Mouse (Mus musculus) frontal cortex, postnatal 36 days (tissue): ENCODE results near the gene Sfxn5.

ENCODE experiments used
- DNase-seq, 2 experiments: peaks; one replicate each; pipeline ENCODE4 v3.0.0; 2022; ENCODE audit warnings: low spot score in 2 of 2

Sfxn5 gene

DNA sequence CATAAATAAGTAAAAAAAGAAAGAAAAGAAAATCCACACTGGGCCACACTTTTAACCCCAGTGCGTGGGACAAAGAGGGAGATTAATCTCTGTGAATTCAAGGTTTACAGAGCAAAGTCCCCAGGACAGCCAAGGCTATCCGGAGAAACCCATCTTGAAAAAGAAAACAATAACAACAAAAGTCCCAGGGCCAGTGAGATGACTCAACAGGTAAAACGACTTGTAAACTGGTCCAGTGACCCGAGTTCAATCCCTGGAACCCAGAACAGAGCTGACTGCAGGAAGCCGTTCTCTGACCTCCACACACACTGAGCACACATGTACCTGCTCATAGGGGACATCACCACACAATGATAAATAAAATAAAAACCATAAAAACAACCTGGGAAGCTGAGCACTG, 31.2 kb upstream of the Sfxn5 start:
- DNase-seq: no peak

DNA sequence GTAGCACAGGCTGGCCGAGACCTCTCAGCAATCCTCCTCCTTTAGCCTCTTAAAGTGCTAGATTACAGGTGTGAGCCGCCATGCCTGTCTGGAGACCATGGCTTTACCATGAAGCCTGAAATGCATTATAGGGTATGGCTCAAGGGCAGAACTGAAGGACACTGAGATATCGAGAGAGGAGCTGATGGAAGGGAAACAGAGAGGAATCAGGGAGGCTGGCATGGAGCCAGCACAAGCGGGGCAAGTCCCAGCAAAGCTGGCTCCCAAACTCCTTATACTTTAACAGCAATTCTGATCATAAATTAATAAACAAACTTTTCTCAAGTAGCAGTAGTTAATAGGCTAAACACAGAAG, 30.7 kb upstream of the Sfxn5 start:
- no peak for DNase-seq

DNA sequence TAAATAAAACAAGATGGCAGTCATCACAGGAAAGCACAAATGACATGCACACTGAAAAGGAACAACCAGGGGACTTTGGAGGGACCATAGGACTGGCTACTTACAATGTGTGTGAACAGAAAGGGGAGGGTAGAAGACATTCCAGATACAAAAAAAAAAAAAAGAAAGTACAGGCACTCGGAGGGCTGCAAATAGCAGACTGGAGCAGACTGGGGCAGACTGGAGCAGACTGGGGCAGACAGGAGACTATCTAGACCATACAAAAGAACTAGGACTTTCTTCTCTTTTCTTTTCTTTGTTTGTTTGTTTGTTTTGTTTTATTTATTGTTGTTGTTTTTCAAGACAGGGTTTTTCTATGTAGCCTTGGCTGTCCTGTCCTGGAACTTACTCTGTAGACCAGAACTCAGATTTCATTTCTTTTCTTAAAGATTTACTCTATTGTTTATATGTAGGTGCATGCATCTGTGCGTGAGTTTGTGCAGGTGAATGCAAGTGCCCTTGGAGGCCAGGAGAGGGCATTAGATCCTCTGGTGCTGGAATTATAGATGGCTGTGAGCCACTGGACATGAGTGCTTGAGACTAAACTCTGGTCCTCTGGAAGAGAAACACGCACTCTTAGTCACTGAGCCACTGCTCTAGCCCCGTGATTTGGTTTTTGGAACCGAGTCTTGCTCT, 30.1 kb upstream of the Sfxn5 start:
- DNase-seq: no peak

GRCm38 (mm10) chr6:85362610-85363009, 29.4 kb upstream of the Sfxn5 start:
- peak in 1 of 2 experiments; percentile 48 for DNase-seq

DNA sequence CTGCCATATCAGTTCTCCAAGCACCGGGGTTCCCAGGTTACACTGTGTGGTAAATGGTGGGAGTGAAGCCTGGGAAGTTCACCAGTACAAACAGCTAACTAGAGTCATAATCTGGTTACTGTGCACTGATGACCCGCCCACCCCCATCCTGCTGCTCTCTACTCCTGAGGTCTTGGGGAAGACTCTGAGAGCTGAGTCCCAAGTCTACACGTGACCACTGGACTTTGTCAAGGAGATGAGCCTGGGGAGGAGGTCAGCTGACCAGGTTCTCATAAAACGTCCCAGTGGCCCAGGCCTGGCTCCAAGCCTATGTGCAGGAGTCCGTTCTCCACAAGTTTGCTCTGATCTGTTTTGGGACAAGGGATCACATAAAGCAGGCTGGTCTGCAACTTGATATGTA, 27.1 kb upstream of the Sfxn5 start:
- DNase-seq: no peak

DNA sequence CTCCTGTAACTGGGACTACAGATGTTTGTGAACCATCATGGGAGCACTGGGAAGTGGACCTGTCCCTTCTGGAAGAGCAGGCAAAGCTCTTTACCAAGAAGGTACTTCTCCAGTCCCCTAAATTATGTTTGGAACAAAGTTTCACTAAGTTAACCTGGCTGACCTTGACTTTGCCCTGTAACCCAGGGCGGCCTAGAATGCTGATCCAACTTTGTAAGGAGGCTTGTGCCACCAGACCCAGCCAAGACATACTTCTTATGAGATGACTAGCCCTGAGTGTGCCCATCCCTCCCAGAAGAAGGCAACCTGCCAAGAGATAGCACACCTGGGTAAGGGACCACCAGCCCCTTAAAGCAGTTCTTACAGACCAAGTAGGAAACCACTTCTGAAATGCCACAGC, 25.7 kb upstream of the Sfxn5 start:
- DNase-seq: no peak

- DNase-seq: no peak
Observed at GRCm38 (mm10) chr6:85356682-85357465, 23.7 kb upstream of the Sfxn5 start.

DNA sequence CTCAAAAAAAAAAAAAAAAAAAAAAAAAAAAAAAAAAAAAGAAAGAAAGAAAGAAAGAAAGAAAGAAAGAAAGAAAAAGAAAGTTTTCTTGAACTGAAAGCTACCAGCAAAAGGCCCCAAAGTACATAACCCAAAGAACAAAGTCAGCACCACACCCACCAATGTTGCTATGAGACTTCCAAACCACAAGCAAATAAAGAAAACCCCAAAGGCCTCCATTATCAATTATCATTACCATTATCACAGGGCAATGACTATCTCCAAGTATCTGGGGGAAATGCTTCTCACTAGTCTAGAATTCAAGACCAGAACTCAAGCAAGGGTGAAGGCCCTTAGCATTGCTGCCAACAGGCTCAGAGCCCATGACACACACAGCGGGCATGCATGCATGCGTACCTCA, 22.5 kb upstream of the Sfxn5 start:
- no peak for DNase-seq

DNA sequence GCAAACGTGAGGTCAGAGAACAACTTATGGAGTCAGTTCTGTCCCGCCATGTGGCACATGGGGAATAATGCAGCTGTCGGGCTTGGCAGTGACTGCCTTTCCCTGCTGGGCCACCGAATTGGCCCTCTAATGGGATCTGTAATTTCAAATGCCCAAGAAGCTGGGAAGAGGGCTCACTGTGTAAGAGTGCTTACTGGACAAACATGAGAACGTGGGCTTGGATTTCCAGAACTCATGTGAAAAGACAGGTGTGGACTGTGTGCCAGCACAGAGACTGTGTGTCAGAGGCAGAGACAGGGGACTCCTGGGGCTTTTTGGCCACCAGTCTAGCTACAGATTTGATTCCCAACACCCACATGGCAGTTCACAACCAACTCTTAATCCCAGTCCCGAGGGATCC, 21.5 kb upstream of the Sfxn5 start:
- no peak for DNase-seq

DNA sequence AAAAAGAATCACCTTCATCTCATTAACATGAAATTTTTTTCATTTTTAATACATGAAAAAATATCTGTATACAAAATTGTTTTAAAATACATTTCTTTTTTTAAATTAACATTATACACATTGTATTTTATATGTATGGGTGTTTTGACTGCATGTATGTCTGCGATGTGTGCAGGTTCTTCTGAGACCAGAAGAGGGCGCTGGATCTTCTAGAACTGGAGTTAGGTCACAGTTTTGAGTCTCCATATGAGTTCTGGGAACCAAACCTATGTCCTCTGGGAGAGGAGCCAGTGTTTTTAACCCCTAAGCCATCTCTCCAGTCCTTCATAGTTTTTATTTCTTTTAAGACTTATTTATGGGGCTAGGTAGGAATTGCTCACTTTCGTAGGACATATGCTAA, 20.5 kb upstream of the Sfxn5 start:
- DNase-seq: no peak

GRCm38 (mm10) chr6:85350157-85350556, 16.9 kb upstream of the Sfxn5 start:
- no peak for DNase-seq

GRCm38 (mm10) chr6:85349246-85349645, 16.0 kb upstream of the Sfxn5 start:
- DNase-seq: peak in 1 of 2 experiments; percentile 69

DNA sequence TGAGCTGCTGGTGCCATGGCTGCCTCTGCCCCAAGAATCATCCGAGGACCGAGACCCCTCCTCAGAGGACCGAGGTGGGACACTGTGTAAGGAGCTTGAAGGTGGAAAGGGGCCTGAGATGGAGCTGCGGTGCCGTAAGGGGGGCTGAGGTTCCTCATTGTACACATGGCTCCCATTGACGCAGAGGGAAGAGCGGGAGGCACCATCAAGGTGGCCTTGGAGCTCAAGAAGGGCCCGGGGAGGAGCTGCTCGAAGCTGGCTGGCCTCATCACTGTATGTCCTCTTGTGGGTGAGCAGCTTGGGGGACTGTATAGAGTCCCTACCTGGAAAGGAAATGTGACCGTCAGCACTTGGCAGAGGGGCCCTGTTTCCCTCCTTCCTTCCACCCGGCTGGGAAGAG, 14.9 kb upstream of the Sfxn5 start:
- DNase-seq: no peak

DNA sequence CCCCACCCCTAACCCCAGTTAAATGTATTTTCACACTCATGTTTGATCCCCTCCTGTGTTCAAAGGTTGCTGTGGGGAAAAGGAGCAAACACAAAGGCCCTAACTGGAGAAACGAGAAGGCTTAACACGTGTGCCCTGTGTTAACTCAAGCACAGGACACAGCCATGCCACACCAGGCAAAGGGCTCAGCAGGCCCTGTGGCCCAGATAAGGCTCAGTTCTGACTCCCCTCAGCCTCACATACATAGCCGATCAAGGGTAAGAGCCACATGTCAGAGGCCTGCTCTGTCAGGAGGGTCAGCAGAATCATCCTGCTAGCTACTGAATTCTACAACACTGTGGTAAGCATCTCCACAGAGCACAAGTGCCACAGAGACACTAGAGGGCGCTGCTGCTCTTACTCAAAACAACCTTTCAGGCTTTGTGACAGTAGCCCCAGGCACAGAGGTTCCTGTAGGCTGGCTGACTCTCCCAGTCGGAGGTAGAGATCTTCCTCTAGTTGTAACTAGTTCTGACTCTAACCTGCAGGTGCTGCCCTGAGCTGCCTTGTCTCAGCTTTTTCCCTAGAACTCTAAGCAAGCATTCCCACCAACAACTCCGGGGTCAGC, 12.9 kb upstream of the Sfxn5 start:
- peak; percentile 84 to 90 for DNase-seq

- no peak for DNase-seq
Observed at GRCm38 (mm10) chr6:85344929-85345328, 11.7 kb upstream of the Sfxn5 start.

DNA sequence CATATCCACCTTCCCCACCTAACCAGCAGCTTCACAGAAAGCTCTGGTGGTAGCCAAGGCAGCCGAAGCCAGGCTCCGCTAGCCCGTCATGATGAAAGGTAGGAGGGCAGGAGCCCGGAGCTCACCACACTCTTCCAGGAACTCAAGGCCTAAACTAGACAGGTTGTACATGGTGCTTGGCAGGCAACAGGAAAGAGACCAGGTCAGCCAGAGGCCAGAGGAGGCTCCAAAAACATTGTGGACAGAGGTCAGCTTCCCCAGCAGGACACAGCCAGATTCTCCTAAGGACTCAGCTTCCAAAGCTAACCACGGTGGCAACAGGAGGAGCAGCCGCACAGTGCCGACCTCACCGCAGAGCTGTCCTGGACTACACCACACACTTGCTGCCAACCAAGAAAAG, 9.8 kb upstream of the Sfxn5 start:
- no peak for DNase-seq

- DNase-seq: no peak
Observed at GRCm38 (mm10) chr6:85341814-85342501, 8.7 kb upstream of the Sfxn5 start.

- DNase-seq: no peak
Observed at GRCm38 (mm10) chr6:85340184-85340583, 7.0 kb upstream of the Sfxn5 start.

DNA sequence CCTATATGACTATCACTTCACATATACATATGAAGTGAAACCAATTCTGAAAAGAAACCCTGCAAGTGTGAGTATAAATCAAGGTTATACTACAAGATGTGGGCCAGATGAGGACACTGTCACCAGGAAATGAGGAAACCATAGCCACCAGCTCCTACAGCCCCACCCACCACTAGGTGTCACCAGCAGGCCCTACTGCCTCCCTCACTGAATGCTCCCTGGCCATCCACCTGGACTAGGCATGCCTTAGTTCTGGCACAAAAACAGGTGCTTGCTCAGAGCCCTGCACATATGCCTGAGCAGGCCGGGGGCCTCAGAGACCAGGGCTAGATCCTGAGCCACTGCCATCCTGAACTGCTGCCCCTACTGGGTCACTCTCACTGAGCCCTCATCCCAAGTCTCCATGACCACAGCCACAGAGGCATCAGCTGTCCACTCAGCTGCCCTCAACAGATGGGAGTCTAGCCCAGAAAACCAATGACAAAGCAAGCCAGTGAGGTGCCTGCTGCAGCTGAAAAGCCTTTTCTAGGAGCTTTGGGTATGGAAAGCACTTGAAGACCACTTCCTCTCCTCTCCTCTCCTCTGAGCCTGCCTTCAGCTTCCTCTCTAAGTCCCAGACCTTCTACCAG, 6.2 kb upstream of the Sfxn5 start:
- peak in 1 of 2 experiments; percentile 57 for DNase-seq

- peak; percentile 45 to 57 for DNase-seq
Observed at GRCm38 (mm10) chr6:85336944-85337343, 3.7 kb upstream of the Sfxn5 start.

DNA sequence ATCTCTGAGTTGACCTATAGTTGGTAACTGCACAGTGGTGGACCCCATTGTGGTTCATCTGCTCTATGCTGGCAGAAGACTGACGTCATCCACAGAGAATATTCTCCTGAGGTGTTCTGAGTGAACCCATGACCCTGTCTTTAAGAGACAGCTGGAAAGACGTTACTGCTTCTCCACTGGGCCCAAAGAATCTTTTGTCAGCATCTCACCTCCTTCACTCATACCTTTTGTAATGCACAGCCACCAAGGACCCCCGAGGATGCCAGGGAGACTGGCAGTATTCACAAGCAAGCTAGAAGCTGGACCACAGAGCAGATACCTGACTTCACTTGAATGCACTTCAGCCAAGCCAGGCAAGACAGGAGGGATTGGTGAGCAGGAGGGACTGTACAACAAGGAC, 2.1 kb upstream of the Sfxn5 start:
- no peak for DNase-seq

- DNase-seq: no peak
Observed at GRCm38 (mm10) chr6:85334851-85335250, 1.6 kb upstream of the Sfxn5 start.
